Mouse (Mus musculus): ENCODE data around the gene Sf3b1.
"Not testable (repeated sequence)": the region's sequence is repeated elsewhere in the genome, so short reads cannot be mapped to it uniquely, and the experiment has no call there.

Sf3b1 gene

DNA sequence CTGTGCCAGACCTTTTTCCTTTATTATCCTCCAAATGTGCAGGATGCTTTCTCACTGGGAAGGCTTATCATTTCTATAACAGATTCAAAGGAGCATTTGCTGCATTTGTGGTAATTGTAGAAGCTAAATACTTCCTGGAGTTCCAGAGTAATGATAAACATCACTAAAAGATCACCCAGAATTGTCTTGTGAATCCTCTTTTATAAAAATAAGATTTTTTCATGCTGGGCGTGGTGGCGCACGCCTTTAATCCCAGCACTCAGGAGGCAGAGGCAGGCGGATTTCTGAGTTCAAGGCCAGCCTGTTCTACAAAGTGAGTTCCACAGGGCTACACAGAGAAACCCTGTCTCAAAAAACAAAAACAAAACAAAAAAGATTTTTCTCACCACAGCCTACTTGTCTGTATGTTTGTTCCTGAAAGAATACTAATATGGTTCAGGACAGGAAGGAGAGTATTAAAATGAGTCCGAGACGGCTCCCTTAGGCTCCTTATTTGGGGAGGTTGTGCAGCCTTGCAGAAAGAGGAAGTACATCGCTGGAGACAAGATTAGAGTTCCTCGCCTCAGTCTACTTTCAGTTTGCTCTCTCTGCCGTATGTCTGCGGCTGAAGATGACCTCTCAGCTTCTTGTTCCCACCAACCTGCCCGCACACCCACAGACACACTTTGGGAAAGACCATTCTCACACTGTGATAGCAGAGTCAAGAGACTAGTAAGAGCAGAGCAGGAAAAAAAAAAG is 1.4 kb upstream of the Sf3b1 start:
- DNase-seq (ENCODE audit: low read depth), result peak; percentile 76

DNA sequence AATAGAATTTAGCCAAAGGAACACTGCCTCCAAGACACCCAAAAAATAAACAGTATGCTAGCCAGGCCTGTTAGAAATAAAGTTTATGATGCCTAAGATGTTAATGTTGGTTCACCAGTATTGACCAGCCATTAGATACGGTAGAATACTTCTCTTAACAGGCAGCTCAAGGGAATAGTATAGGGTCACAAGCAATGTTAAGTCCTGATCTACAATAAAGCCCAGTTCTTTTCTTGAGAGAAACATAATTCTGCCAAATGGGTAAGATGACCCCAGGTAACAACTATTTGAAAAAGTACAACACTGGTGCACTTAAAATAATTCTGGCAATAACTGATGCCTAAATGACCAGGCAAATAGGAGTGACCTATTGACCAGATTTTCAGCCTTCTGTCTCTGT is 685 bp upstream of the Sf3b1 start:
- peak; percentile 37 for DNase-seq (ENCODE audit: low read depth)

DNA sequence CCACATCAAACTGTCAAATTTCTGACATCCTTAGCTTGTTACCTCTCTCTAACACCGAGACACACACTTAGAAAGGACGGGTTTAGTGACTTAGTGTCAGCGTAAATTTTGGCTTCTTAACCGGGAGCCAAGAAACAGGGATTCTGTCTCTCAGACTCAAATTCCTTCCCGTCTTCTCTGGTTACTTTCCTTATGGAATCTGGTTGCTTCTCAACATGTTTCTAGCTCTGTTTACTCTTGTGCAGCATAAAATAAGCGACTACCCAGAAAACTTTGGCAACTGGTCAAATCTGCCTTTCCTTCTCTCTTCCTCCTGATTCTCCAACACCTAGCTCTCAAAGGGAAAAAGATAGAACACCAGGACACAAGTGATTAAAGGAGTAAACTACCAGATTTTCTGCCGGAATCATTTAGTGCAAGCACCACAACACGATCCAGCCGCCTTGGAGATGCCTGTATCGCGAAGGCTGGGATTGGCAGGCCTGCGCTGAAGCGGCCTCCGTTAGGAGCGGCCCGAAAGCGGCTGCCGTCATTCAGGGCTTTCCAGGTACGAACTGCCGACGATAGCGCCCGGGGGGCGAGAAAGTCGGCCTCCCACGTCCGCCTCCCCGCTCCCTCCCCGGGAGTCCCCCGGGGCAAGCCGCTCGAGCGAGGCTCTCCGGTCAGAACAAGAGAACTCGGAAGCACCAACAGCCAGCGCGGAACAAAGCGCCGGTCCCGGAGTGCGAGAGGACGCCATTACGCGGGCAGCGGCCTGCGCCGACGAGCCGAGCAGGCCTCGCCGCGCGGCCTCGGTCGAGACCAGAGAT is 633 bp downstream of the Sf3b1 start:
- no peak for DNase-seq (ENCODE audit: low read depth)

DNA sequence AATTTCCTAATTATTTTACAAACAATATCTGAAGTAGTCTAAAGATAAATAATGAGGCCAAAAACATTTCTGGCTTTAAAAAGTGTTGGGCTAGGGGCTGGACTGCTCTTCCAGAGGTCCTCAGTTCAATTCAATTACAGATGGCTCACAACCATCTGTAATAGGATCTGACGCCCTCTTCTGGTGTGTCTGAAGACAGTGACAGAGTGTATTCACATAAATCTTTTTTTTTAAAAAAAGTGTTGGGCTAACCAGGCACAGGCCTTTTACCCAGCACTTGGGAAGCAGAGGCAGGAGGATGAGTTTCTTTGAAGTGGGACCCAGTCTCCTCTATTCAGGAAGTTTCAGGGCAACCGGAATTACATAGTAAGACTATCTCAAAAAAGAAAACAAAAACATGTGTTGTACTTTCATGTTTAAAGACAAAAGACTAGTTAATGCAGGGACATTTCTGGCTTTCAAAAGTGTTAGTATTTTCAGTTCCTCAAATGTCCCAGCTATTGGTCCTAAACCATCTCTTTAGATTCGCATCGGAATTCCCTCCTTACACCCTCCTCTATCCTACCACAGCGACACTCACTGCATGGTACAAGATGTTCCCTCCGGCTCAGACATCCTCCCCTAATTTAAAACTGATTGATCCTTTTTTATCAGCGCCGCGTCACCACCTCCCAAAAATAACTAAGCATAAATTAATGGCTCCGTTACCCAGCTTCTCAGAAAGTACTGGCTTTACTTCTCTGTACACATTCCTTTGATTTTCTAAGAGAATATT is 1.4 kb downstream of the Sf3b1 start:
- peak; percentile 60 for DNase-seq (ENCODE audit: low read depth)

DNA sequence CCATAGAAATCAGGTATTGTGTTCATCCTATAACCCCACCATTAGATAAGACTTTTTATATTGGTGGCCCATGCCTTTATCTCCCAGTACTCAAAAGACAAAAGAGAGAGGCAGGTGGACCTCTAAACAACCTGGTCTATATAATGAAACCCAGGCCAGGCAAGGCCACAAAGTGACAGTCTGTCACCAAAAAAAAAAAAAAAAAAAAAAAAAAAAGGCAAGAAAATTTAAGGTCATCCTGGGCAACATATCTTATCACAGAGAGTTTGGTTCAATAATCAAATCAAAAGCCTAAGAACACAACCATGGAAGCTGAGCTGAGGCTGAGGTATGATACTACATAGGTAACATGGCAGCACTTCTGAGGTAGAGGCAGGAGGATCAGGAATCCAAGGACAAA is 5.4 kb downstream of the Sf3b1 start:
- no peak for DNase-seq (ENCODE audit: low read depth)

DNA sequence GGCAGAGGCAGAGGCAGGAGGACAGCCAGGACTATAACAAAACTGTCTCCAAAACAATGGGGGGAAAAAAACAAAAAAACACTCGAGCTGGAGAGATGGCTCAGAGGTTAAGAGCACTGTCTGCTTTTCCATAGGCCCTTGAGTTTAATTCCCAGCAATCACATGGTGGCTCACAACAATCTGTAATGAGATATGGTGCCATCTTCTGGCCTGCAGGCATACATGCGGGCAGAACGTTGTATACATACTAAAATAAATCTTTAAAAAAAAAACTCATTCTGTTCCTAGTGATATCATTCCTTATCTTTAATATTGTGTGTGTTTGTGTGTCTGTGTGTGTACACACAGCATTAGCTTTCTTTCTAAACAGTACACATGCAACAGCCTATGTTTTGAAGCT is 14.8 kb downstream of the Sf3b1 start:
- DNase-seq (ENCODE audit: low read depth), result no peak

DNA sequence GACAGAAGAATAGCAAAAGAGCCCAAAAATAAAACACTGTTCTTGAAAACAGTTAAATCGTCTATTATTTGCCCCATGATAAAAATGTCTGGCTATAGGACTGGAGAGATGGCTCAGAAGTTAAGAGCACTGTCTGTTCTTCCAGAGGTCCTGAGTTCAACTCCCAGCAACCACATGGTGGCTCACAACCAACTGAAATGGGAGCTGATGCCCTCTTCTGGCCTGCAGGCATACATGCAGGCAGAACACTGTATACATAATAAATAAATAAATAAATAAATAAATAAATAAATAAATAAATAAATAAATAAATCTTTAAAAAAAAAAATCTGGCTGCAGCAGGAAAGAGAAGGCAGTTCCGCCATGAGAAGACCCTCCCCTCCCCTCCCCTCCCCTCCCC is 19.0 kb downstream of the Sf3b1 start:
- DNase-seq (ENCODE audit: low read depth), result not testable (repeated sequence)

DNA sequence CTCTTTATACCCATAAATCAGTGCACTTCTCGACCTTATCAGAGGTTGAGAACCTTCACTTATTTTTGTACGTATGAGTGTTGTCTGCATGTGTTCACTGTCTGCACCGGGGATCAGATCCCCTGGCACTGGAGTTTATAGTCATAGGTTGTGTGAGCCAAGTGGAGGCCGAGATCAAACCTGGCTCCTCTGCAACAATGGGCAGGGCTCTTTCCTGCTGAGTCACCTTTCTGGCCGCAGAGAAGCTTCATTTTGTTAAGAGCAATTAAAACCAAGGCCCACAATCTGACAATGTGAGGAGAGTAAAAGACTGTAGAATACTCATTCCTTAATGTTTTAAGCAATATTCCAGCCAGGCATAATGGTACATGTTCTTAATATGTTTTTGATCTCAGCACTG is 33.7 kb downstream of the Sf3b1 start:
- DNase-seq (ENCODE audit: low read depth), result no peak

DNA sequence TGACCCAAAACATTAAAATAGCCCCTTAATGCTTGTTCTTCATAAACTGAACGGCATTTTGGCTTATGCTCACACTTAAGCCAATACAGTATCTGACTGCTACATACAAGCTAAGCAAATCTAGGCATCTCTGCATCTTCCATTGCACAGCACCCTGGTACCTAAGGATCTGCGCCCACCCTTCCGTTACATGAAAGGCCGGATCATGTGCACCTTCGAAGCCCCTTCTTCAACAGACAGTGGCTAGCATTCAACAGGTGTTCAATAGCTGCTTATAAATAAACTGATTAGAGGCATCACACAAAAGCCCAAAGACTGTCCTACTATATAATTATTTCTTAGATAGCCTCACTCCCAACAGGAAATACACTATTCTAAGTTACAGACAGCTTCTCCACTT is 41.0 kb downstream of the Sf3b1 start:
- DNase-seq (ENCODE audit: low read depth), result no peak

DNA sequence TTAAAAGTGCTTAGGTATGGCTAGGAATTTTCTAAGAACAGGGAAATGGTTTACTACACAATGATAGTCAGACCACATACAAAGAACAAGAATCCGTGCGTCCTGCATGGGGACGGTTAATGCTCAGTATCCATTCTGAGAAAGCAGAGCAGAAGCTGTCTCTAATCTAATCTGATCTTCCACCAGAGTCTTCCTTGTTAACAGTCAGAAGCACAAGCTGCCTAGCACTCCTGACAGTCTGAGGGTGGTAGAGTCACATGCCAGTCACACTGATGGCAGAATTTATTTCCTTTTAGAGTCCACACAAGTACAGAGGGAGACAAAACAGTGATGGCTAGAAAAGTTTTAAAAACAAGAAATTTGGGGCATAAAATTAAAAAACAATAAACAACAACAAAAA is 41.5 kb downstream of the Sf3b1 start:
- DNase-seq (ENCODE audit: low read depth), result no peak

DNA sequence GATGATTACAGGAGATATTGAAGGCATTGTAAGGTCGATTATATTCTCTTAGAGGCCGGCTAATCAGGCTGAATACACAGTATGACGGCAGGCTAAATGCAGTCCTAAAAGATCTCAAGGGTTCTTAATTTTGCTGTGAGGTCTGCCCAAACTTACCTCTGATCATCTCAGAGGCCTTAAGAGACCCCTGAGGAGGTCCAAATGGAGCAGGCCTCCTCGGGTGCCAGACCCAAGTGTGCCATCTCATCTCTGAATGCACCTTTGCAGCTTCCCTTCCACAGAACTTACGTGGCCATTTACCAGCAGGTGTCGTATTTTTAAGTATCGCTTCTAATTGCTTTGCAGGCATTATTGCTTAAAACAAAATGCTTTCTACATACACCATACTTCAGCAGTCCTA is 43.1 kb downstream of the Sf3b1 start:
- DNase-seq (ENCODE audit: low read depth), result no peak

DNA sequence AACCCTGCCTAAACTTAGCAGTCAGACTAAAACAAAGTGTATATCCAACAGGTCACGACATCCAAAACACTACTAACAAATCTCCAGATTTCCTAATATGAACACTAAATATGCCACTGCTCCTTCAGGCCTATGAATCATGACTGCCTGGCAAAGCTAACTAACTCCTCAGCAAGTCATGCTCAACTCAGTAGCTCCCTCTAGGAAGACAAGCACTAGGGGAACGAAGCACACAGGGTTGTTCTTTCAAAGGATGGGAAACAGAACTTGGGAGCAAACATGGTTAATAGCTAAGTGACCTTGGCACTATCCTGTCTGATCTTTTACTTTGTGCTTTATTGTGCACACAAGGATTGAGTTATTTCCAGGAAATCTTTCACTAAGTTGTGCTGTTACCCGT is 43.9 kb downstream of the Sf3b1 start:
- no peak for DNase-seq (ENCODE audit: low read depth)

DNA sequence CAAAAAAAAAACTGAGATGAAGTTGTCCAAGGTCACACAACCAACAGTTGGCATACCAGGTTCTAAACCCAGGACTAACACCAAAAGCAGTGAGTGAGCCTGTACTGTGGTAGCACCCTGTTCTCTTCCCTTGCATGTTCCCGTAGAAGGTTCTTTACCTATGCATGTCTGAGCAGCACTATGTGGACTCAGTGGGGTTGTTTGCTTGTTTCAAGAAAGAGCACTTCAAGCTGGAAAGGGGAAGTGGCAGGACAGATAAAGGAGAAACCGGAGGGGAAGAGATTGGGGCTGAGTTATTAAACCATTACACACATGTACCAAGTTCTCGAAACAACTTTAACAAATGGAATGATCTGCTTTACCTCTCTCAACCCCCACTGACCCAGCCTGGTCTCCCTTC is 44.6 kb downstream of the Sf3b1 start:
- DNase-seq (ENCODE audit: low read depth), result no peak

DNA sequence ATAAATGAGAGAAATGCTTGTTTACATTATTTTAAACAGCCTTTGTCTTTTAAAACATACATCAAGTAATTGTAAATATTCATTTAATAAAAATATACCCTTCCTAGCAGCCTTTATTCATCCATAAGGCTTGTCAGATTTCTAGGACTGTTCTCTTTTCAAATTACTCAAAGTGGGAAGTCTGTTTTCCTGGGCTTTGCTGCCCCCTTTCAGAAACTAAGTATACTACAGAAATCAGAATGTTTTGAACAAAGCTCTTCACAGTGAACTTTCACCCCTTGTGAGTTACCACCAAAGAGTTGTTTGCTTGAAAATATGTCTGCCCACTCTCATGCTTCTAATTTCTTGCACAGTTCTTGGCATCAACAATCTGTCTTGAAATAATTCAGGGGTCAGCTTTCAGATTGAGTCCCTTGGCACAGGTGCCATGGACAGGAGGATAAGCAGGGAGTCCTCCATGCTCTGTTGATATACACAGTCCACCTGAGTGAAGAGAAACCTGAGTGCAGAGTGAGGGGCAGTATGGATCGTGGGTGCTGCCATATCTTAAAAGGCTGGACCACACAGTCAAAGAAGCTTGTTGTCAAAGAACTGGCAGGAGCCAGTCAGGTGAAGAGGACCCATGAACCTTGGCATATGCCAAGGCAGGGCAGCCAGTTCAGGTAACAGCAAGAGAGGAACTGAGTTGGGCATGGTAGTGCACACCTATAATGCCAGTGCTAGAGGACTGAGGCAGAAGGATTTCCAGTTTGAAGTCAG is 47.9 kb downstream of the Sf3b1 start:
- DNase-seq (ENCODE audit: low read depth), result peak; percentile 56

DNA sequence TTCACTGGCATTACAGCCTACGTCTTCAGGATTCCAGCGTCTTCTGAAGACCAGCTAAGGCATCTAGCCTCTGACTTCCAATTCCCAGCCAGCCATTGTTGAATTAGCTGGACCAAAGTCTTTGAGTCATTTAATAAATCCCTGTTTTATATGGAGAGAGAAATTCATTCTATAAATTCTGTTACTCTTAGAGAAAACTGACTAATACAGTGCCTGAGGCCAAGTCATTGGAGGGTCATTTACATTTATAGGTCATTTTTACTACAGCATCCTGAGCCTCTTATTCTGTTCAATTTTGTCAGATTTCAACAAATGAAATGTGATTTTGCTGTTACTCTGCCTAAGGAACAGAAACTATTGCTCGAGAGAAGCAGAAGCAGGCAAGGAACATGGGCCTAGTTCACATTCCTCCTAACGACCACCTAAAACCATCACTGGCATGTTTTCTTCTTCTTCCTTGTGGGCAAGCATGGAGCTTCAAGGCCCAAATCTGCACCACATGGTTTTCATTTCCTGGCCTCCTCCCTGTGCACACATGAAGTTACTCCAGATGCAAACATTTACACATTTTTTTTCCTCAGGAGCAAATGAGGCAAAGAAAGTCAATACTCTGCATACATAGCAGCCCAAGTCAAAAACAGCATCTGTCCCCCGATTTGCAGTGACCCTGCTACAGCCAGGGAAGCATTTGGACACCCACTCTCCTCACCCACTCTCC is 55.4 kb downstream of the Sf3b1 start:
- no peak for DNase-seq (ENCODE audit: low read depth)

DNA sequence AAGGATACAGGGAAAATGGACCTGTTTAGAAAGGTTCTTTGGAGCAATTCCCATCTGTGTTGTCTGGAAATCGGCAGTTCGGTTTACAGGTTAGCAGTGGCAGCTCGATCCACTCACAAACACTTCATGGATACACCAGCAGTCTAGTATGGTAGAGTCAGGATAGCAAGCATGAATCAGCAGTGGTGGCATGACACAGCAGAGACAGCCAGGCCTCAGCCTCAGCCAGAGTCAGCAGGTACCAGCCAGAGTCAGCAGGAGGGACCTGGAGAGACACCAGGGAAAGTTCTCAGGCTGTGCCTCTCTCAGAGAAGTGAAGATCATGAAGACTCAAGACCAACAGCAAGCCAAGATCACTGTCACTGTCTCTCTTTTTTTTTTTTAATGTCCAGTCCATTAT is 60.4 kb downstream of the Sf3b1 start:
- DNase-seq (ENCODE audit: low read depth), result no peak

DNA sequence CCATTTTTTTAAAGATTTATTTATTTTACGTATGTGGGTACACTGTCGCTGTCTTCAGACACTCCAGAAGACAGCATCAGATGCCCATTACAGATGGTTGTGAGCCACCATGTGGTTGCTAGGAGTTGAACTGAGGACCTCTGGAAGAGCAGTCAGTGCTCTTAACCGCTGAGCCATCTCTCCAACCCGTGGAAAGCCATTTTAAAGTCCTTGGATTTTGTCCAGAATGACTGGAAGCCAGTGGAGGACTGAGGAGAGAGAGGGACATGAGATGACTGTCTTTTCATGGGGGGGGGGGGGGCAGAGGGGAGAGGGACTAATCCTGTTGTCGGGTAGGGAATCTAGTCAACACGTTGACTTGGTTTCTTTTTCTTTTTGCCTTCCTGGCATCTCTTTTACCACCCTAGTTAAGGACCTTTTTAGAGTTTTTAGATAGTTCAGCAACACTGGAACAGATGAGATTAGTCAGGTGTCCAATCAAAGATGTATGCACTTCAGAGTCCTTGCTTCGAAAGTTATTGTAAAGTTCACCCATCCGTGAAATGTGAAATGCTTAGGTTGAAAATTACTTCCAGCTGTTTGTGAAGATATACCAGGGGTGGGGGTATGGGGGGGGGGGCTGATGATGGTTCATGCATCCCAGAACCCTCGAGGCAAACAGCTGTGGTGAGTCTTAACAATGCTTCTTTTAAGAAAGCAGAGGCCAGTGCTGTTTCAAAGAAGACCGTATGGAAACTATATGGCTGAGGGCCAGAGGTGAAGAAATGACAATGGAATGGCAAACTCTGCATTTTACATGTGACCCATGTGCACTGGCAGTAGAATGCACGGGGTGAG is 61.9 kb downstream of the Sf3b1 start:
- DNase-seq (ENCODE audit: low read depth), result no peak

DNA sequence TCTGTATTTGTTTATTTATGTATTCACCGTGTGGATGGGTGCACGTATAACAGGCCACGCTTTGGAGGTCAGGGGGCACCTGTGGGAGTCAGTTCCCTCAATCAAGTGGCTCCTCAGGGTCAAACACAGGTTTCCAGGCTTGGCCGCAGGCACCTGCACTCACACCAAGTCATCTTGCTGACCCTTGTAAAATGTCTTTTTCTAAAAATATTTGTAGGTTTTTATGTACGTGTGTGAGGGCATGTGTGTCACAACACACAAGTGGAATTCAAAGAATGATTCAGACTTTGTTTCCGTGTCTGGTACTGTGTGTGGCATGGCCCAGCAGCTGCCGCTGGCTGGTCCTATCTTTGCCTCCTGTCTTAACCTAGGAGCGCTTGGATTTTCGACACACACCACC is 65.6 kb downstream of the Sf3b1 start:
- DNase-seq (ENCODE audit: low read depth), result no peak

DNA sequence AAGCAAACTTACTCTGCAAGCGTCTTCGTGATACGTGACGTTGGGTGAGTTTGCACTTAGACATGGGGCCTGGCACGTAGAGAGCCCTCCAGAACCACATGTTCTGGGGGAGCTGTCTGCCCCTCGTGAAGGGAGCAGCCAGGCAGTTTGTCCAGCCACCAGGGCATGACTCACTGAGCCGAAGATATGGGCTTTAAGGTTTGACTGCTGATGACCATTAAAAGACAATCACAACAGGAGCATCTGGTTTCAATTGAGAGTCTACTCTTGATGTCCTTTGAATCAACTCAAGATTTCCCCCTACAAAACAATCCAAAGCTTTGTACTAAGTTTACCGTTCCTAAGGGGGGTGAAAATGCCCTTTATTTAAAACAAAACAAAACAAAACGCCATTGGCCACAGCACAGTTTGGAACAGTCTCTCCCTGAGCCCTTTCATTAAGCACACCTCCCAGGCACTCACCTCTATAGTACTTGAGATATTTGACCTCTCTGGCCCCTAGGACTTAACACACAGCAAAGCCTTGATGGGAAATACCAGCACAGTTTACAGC is 66.6 kb downstream of the Sf3b1 start:
- no peak for DNase-seq (ENCODE audit: low read depth)

DNA sequence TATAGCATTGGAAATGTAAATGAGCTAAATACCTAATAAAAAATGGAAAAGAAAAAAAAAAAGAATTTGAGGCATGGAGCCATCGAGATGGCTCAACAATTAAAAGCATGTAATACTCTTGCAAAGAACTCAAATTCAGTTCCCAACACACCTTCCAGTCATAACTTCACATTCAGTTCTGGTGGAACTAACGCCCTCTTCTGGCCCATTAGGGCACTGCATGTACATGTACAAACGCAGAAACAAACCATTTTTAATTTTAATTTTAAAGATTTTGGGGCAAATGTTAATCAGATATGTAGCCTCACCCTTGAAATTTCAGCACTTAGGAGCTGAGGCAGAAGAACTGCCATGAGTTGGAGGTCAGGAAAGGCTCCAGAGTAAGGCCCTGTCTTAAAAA is 68.8 kb downstream of the Sf3b1 start:
- DNase-seq (ENCODE audit: low read depth), result peak; percentile 48
